Mouse (Mus musculus): Measurements from ENCODE around the gene Fras1. TPM values are rescaled to one million over a fixed set of nuclear protein-coding genes. Genes with fewer than 3 reads are reported as not detected.
A peak's percentile ranks its signal among the peaks of the same experiment; 100 is the strongest.

Gene Fras1
- total RNA-seq (2015): not detected in 2 replicates
- total RNA-seq (2017): not detected in 2 replicates

DNA sequence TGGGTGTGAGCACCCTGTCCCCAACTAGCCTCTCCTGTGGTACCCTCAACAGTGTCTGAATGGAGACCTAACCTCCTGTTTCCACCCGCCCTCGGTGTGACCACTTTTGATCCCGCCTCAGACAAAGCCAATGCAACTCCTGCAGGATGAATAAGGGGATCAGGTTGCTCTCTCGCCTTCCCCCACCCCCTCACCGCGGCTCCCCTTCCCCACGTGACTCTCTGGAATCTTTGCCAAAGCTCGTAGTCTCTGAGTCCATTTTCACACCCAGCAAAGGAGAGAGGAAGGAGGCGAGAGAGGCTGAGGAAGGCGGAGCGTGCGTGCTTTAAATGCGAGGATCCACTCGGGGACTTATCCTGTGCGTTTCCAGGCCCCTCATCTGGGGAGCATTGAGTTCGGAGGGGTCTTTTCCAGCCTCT is at the start of gene Fras1:
Fras1 (plus strand) TSS at position 389 of the 419 bp plus-strand sequence.
- ATAC-seq (ENCODE audit: poor library complexity, severe bottlenecking): no peak

DNA sequence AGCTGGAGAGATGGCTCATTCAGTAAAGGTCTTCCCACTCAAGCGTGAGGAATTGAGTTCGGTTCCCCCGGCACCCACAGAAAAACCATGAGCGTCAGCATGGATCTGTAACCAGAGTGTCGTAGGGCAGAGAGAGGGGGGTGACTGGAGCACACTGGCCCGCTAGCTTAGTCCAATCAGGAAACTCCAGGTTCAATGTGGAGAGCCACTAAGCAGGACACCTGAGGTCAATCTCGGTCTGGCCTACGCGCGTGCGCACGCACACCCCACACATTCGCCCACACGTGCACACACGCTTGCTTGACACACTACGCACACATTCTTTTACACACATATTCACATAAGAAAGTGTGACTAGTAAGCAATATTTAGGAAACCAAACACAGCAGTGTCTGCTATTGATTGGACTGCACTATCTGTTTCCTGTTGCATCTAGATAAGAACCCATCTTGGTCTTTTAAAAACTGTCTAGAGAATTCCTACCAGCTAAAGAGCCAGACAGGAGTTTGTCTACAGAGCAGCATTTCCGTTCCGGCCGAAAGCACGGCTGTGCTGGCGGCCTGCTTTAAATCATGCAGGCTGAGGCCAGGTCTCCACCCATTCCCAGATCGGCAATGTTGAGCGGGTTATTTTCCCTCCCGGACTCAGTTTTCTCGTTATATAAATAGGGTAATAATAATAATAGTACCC is 42.6 kb upstream of the Fras1 start:
- ATAC-seq (ENCODE audit: poor library complexity, severe bottlenecking): no peak

DNA sequence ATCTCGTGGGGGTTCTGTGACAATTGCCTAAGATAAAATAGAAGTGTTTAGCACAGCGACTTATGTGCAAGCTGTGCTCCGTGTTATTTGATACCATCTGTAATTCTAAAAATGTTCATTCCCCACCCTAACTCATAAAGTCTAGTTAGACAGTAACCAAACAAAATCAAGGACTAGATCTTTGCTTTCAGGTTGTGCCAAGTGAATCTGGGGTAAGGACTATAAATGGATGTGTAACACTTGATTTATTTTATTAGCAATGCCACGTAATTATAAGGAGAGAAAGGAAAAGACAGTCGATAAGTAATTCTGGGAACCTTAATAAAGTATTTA is 42.1 kb upstream of the Fras1 start:
- ATAC-seq (ENCODE audit: poor library complexity, severe bottlenecking): no peak

DNA sequence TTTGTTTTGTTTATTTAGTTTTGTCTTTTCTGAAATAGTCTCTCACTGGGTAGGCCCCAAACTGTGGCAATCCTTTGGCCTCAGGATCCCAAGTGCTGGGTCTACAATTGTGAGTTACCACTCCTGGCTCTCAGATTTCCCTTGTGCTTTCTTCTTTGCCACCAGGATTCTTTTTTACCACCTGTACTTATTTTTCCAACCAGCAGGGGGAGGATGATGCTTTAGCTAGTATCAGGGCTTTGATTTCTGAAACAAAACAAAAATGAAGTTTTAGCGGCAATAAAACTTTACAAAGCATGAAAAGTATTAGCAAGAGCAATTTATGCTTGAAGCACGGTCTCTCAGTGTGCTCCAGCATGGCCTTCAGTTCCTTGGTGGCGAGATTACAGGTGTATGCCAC is 39.8 kb upstream of the Fras1 start:
- no peak for ATAC-seq (ENCODE audit: poor library complexity, severe bottlenecking)

DNA sequence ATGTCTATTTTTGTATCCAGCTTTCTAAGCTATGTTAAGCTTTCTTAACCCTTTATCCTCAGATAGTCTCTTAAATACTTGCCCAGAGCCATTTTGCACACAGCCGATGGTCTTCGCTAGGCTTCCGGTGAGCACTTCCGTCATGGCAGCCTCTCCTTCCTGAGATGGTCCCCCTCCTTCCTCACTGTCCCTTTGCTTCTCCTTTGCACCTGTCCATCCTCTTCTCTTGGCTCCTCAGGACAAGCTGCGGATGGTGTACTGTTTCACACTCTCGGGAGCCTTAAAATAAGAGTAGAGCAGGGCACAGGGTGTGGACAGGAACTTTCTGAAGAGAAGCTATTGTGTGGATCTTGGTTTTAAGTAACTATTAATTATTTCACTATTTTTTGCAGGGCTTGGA is 33.2 kb upstream of the Fras1 start:
- no peak for ATAC-seq (ENCODE audit: poor library complexity, severe bottlenecking)

DNA sequence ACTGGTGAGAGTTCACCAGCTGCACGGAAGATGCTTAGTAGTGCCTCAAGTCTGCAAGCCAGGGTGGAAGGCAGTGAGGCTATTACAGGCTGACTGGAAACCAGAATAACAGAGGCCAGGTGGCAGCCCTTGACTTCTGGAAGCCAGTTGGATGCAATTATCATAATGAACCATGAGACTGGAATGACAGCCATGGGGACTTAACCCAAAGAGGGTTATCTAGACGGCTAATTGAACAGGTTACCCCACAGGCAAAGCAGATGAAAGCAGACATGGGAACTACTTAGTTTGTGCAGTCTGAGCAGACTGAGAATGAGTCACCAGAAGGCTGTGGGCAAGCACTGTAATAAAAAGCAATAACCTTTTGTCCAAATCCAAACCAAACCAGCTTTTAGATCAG is 28.8 kb upstream of the Fras1 start:
- no peak for ATAC-seq (ENCODE audit: poor library complexity, severe bottlenecking)

DNA sequence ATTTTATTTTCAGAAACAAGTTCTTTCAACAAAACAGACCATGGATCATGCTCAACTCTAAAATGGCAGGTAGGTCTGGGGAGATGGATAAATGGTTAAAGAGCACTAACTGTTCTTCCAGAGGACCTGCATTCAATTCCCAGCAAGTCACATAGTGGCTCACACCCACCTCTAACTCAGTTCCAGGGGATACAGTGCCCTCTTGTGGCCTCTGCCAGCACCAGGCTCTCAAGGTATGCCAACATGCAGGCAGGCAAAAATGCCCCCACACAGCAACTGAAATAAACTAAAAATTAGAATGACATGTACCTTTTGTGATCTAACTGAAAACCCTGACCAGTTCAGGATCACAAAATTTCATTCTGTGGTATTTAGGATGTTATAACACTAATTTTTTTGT is 21.8 kb upstream of the Fras1 start:
- ATAC-seq (ENCODE audit: poor library complexity, severe bottlenecking): no peak

DNA sequence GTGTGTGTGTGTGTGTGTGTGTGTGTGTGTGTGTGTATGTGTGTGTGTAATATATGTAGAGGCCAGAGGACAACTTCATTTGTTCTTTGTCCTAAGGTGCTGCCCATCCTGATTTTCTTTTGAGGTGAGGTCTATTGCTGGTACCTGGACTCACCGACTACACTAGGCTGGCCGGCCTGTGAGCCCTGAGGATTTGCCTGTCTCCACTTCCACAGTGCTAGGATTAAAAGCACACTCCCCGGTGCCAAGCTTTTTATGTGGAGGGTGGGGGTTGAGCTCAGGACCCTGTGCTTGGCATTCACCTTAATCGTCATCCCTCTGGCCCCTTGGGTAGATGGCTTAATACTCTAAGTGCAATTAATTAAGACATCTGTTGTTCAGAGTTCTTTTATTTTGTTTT is 9.8 kb upstream of the Fras1 start:
- no peak for ATAC-seq (ENCODE audit: poor library complexity, severe bottlenecking)

DNA sequence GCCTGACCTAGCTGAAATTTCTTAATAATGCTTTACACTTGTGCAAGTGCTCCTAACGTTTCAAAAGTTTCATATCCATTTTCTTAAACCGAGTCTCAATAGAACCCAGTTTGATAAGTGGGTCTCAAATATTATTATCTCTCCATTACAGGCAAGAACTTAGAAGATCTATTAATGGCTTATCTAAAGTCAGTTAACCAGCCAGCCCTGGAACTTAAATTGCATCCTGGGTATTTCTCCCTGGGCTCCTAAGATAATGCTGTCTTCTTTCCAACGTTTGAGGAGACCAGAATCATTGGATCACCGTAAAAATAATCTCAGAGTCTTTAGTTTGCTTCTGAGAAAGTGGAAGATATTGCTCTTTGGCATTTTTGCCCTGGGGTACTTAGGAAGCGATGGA is 8.2 kb upstream of the Fras1 start:
- no peak for ATAC-seq (ENCODE audit: poor library complexity, severe bottlenecking)

DNA sequence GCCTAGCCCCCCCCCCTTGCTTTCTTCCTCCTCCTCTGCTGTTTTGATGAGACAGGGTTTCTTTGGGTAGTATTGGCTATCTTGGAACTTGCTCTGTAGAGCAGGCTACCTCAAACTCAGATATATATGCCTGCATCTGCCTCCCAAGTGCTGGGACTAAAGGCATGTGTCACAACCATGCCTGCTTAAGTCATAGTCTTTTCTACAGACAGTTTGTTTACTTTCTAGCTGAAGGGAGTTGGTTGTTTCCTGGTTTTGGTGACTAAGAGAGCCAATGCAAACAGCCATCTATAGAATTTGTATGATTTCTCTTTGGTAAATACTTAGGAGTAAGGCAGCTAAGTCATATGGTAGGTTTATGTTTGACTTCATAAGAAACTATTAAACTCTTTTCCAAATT is 6.5 kb upstream of the Fras1 start:
- no peak for ATAC-seq (ENCODE audit: poor library complexity, severe bottlenecking)

DNA sequence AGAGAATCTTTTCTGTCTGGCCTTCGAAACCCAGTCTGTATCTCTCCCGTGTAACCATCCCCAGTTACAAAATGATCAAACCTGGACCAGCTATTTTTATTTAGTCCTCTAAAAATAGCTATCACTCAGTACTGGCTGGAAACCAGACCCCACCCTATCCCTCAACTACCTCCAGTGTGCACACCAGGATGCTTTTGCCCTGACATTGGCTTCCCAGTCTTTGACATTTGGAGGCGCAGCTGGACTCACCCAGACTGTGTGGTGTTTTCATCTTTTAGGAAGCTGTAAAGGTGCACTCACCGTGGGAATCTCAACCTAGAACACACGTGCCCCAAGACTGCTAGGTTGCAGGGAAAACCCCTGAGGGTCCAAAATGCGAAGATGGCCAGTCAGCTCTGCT is 649 bp upstream of the Fras1 start:
- ATAC-seq (ENCODE audit: poor library complexity, severe bottlenecking): no peak

DNA sequence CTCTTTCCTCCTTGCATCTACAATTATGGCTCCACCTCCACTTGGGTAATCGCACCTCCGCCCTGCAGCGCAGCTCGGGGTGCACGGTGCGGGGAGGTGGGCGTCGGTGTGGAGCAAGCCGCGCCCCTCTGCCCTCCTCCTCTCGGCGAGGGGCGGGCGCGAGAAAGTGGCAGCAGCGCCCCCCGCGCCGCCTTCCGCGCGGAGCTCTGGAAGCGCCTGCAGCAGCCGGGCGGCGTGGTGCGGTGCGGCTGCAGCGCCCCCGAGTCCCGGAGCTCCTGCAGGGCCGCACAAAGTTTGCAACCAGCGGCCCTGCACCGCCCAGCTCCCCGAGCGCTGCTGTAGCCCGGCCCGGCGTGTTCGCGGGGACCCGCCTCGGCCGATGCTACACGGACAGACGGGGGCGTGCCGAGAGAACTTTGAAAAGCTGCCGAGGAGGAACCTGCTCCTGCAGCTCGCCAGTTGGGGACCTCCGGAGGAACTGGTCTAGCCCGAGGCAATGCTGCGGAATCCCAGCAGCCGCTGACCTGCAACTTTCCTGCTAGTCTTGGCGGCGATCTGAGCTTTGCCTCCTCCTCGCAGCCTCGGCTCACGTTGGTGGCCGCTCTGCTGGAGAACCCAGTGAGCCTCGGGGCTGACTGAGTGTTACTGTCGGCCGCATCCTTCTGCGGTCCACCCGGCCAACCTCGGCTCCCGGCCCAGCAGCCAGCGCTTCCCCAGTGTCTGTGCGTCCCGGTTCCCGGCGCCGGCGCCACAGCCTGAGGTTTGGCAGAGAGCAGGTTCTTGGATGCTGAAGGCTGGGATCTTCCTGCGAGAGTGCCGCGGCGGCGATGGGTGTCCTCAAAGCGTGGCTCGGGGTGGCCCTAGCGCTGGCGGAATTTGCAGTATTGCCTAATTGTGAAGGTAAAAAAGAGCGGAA is 489 bp downstream of the Fras1 start:
- peak; percentile 30 for ATAC-seq (ENCODE audit: poor library complexity, severe bottlenecking)

DNA sequence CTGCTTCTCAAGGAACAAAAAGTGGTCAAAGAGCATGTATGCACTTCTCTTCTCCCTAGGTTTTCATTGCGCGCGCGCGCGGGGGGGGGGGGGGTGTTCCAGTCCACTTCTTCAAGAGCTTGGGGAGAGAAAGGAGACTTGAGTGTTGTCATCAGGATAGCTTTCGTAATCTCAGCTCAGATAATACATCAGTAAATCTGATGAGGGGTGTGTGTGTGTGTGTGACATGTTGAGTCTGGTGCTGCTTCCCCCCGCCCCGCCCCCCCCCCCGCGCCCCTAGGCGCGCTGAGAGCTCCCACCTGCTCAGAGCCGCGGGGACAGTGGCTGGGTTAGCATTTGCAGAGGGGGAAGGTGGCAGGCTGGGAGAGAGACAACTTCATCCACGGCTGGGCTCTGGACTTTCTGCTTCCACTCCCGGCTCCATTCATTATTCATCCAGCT is 1.7 kb downstream of the Fras1 start:
- ATAC-seq (ENCODE audit: poor library complexity, severe bottlenecking): no peak

DNA sequence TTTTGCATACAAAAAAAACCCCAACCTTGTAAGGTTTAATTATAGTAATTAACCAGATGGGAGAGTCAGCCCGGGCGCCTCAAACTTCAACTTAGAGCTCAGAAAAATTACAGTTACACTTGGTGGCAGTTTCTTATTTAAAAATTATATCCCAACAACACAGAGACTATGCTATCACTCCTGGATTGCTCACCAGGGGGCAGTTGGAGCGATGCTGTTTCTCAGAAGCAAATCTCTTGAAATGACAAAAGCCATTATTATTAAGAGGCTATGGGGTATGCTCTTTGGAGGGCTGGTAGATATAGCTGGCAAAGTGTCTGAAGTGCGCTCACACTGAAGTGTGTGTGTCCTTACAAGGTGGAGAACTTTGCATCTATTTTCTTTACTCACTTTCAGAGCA is 2.5 kb downstream of the Fras1 start:
- ATAC-seq (ENCODE audit: poor library complexity, severe bottlenecking): no peak

DNA sequence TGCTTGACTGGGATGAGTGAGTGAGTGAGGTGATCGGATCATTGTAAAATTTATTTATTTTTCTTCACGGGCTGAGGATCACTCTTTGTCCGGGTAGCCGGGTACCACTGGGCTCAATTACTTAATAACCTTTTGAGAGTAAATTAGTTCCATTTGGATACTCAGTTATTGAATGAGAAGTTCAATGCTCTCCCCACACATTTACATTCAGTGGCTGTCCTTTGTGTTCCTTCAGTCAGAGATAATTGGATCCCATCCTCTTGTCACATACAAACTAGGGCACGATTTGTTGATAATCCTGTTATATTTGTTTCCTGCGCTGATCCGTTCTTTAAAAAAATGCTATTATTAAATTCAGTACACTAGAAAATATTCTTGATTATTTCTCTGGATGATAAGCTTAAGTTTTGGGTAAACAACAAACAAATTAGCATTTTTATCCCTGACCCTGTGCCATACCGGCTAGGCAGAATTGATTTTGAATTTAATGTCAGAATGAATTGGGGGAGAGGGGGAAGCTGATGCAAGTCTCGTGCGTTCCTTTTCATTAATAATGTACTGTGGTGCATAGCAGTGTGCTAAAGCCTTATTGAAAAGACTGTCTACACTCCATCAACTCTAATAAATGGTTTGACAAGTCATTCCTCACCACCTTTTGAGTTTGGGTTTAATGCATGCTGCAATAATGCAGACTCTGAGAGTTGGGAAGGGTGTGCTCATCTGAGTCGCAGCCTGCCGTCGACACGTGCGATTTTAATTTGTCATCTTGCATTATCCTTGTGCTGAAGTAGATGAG is 12.6 kb downstream of the Fras1 start:
- no peak for ATAC-seq (ENCODE audit: poor library complexity, severe bottlenecking)

DNA sequence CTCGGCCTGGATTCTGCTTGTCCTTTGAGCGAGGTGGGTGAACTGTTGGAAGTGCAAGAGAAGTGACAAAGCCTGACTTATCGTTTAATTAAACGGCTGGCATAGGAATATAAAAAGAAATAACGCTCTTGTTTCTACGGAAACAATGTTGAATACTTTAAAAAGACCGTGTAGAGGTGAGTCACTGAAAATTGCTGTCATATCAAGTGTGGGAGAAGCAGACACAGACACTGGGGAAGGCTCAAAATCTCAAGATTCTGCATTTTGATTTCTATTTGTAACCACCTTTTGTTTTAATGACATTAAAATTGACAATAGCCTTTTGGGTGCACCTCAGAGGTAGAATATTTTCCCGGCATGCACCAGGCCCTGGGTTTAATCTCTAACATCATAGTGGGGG is 14.6 kb downstream of the Fras1 start:
- ATAC-seq (ENCODE audit: poor library complexity, severe bottlenecking): no peak

DNA sequence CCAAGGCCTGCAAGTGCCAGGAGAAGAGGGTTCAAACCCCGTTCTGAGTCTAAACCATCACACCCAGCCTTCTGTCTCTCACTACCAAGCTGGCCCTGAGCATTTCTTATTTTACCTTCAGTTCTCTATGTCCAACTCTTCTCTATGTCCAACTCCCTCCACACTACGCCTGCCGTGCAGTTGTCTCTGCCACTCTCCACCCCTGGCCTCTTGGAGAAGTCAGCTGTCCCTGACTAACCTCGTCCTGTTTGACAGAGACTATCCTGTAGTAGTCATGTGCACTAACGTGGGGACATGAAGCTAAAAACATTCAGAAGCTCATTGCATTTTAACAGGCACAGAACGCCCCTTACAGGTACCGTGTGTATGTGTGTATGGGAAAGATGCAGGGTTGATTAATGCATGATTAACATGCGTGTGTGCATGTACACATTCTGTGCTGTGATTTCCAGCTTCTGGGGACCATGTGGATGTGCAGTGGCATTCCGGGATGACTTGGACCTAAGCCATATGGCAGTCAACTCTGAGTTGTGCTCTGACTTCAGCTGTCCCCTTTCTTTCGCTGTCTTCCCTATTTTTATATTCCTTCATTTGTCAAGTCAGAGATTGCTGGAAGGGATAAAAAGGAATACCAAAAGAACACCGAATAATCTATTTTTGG is 16.3 kb downstream of the Fras1 start:
- no peak for ATAC-seq (ENCODE audit: poor library complexity, severe bottlenecking)

DNA sequence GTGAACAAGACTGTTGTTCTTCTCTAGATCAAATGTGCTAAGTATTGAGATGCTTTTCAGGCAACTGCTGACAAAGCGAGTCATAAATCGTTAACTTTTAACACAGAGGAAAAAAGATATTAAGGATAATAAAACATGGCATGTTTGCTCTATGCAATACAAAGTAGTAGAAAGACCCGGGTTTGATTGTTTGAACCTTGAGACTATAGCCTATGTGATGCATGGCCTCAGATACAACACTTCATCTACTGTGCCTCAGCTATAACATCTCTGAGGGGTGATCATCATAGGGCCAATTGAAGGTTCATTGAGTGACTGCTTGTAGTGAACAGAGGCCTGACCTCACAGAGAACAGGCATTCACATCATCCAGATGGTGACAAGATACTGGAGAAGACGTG is 17.3 kb downstream of the Fras1 start:
- ATAC-seq (ENCODE audit: poor library complexity, severe bottlenecking): no peak

DNA sequence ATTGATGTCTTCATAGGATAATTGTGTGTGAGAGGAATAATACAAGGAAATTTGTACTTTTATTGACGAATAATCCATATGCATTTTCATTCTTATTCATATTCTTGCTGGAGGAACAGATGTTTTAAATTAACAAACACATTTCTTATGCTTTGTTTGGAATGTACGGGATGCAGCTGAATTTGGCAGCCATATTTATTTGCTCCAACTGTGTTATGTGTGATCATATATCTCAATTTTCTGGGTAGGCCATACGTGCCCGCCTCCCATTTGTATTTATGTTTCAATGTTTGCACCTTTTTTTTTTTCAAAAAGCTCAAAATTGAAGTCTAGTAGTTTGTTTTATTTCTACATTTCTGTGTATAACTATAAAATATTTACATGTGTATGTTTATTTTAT is 21.2 kb downstream of the Fras1 start:
- no peak for ATAC-seq (ENCODE audit: poor library complexity, severe bottlenecking)

DNA sequence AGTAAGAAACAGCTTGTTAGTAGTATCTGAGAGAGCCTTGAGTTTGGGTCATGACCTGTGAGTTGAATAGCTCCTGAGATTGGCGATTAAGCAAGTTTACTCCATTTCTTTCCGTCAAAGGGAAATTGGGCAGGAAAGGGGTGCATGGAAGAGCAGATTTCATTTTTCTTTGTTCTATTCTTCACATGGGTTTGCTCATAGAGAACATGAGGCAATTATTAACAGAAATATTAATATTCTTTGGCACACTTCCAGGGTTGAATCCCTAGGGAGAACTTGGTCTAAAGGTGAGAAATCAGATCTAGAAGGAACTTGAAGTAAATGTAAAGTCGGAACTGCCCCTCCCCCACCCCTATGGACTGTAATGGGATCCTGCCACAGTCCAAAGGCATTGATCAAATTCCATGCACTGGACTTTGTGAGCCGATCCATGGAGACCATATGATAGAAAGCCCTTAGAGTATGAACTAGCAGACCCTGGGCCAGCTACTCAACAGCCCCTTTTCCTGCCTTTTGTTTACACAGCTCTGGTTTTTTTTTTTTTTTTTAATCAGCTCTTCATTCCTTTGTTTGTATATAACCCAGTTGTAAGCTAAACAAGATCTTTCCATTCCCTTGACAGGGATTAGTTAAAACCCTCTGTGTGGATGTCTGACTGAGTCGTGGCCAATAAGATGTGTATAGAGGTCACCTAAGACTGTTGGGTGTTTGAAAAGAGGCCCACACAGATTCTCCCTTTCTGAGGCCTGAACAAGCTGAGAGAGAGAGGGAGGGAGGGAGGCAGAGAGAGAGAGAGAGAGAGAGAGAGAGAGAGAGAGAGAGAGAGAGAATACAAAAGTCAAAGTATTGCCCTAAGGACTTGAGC is 22.3 kb downstream of the Fras1 start:
- ATAC-seq (ENCODE audit: poor library complexity, severe bottlenecking): no peak
